Mouse (Mus musculus) right cerebral cortex, postnatal 25 days (tissue): ENCODE data around the gene Prrt1.

Experiments
- DNase-seq: peaks from one replicate; pipeline ENCODE4 v3.0.0; 2022

Gene Prrt1

GRCm38 (mm10) chr17:34599891-34600290, 29.4 kb upstream of the Prrt1 start:
- no peak for DNase-seq

- no peak for DNase-seq
These were observed 27.5 kb upstream of the Prrt1 start for GRCm38 (mm10) chr17:34601796-34602195.

- peak; percentile 97 for DNase-seq
These were observed 25.8 kb upstream of the Prrt1 start, which contains the start of gene Rnf5 for GRCm38 (mm10) chr17:34603375-34604060. TSS of gene Rnf5 (minus strand) at chr17:34603690.

GRCm38 (mm10) chr17:34604061-34604508, 25.2 kb upstream of the Prrt1 start, which contains the start of gene Agpat1:
TSS of gene Agpat1 (plus strand) at chr17:34604262.
- peak; percentile 97 for DNase-seq

- DNase-seq: no peak
These were observed 24.7 kb upstream of the Prrt1 start for GRCm38 (mm10) chr17:34604511-34605237.

GRCm38 (mm10) chr17:34605609-34606008, 23.7 kb upstream of the Prrt1 start:
- peak; percentile 98 for DNase-seq

GRCm38 (mm10) chr17:34606186-34607039, 22.9 kb upstream of the Prrt1 start:
- no peak for DNase-seq

GRCm38 (mm10) chr17:34607997-34608396, 21.3 kb upstream of the Prrt1 start:
- no peak for DNase-seq

GRCm38 (mm10) chr17:34611050-34611449, 18.3 kb upstream of the Prrt1 start:
- no peak for DNase-seq

GRCm38 (mm10) chr17:34613054-34613645, 16.2 kb upstream of the Prrt1 start:
- DNase-seq: no peak

- no peak for DNase-seq
These were observed 15.5 kb upstream of the Prrt1 start for GRCm38 (mm10) chr17:34613830-34614229.

- no peak for DNase-seq
These were observed 13.5 kb upstream of the Prrt1 start, which contains the start of gene Egfl8 for GRCm38 (mm10) chr17:34615871-34616270. TSS of gene Egfl8 (minus strand) at chr17:34615971.

GRCm38 (mm10) chr17:34618999-34619398, 10.3 kb upstream of the Prrt1 start:
- DNase-seq: no peak

GRCm38 (mm10) chr17:34621006-34621405, 8.3 kb upstream of the Prrt1 start:
- no peak for DNase-seq

GRCm38 (mm10) chr17:34623161-34623560, 6.2 kb upstream of the Prrt1 start:
- no peak for DNase-seq

GRCm38 (mm10) chr17:34624981-34625380, 4.4 kb upstream of the Prrt1 start:
- no peak for DNase-seq

GRCm38 (mm10) chr17:34626062-34626772, 3.1 kb upstream of the Prrt1 start:
- DNase-seq: no peak

GRCm38 (mm10) chr17:34626773-34627092, 2.6 kb upstream of the Prrt1 start:
- no peak for DNase-seq

- peak; percentile 89 for DNase-seq
These were observed 2.0 kb upstream of the Prrt1 start for GRCm38 (mm10) chr17:34627093-34627942.

GRCm38 (mm10) chr17:34627943-34628643, 1.2 kb upstream of the Prrt1 start, which contains the start of gene Ppt2:
TSS of gene Ppt2 (minus strand) at chr17:34628510.
- peak; percentile 66 for DNase-seq

- no peak for DNase-seq
These were observed 727 bp upstream of the Prrt1 start for GRCm38 (mm10) chr17:34628644-34628967.
